Mouse (Mus musculus): ENCODE measurements around the gene Tmem74b. TPM values are rescaled to one million over a fixed set of nuclear protein-coding genes. Genes with fewer than 3 reads are reported as not detected.
A peak's percentile ranks its signal among the peaks of the same experiment; 100 is the strongest.

The Tmem74b gene
- total RNA-seq, 2 experiments from 2014 or later, result not detected

- ATAC-seq (replicated peaks; ENCODE audit: low FRiP score, low TSS enrichment, poor library complexity, severe bottlenecking), result peak; percentile 19
These were observed 37.7 kb downstream of the Tmem74b start for GRCm38 (mm10) chr2:151739505-151739904.

- peak; percentile 56 for ATAC-seq (replicated peaks; ENCODE audit: low FRiP score, low TSS enrichment, poor library complexity, severe bottlenecking)
These were observed 39.1 kb downstream of the Tmem74b start for GRCm38 (mm10) chr2:151740741-151741526.

GRCm38 (mm10) chr2:151742084-151742483 is 40.3 kb downstream of the Tmem74b start:
- no peak for ATAC-seq (replicated peaks; ENCODE audit: low FRiP score, low TSS enrichment, poor library complexity, severe bottlenecking)

GRCm38 (mm10) chr2:151742850-151743679 is 41.3 kb downstream of the Tmem74b start:
- ATAC-seq (replicated peaks; ENCODE audit: low FRiP score, low TSS enrichment, poor library complexity, severe bottlenecking), result peak; percentile 55

GRCm38 (mm10) chr2:151743845-151744244 is 42.0 kb downstream of the Tmem74b start, which contains the start of gene Psmf1:
Gene Psmf1, minus strand, starts transcription at chr2:151744186.
- no peak for ATAC-seq (replicated peaks; ENCODE audit: low FRiP score, low TSS enrichment, poor library complexity, severe bottlenecking)

GRCm38 (mm10) chr2:151747847-151748705 is 46.3 kb downstream of the Tmem74b start:
- ATAC-seq (replicated peaks; ENCODE audit: low FRiP score, low TSS enrichment, poor library complexity, severe bottlenecking), result peak; percentile 78

GRCm38 (mm10) chr2:151751330-151751729 is 49.5 kb downstream of the Tmem74b start:
- ATAC-seq (replicated peaks; ENCODE audit: low FRiP score, low TSS enrichment, poor library complexity, severe bottlenecking), result no peak

GRCm38 (mm10) chr2:151756277-151757061 is 54.7 kb downstream of the Tmem74b start:
- ATAC-seq (replicated peaks; ENCODE audit: low FRiP score, low TSS enrichment, poor library complexity, severe bottlenecking), result no peak

- ATAC-seq (replicated peaks; ENCODE audit: low FRiP score, low TSS enrichment, poor library complexity, severe bottlenecking), result no peak
These were observed 55.6 kb downstream of the Tmem74b start for GRCm38 (mm10) chr2:151757451-151757850.

- no peak for ATAC-seq (replicated peaks; ENCODE audit: low FRiP score, low TSS enrichment, poor library complexity, severe bottlenecking)
These were observed 57.1 kb downstream of the Tmem74b start for GRCm38 (mm10) chr2:151758806-151759353.

Other genes starting within 250 kb of the Tmem74b start
- gene 4921509C19Rik, start 225.9 kb upstream of the Tmem74b start, total RNA-seq (2014; fragmentation: Nextera tagmentation), result not detected in 2 replicates
- gene 4921509C19Rik, start 225.9 kb upstream of the Tmem74b start, total RNA-seq (2017), result not detected in 2 replicates
- gene Nsfl1c, start 207.8 kb upstream of the Tmem74b start, total RNA-seq (2014; fragmentation: Nextera tagmentation), result 92.8 and 115 TPM in 2 replicates
- 149 and 154 TPM in 2 replicates for gene Nsfl1c, start 207.8 kb upstream of the Tmem74b start, total RNA-seq (2017)
- gene Fkbp1a, start 159.5 kb upstream of the Tmem74b start, total RNA-seq (2014; fragmentation: Nextera tagmentation), result 5.5 and 17.9 TPM in 2 replicates
- gene Fkbp1a, start 159.5 kb upstream of the Tmem74b start, total RNA-seq (2017), result 5.7 and 6.8 TPM in 2 replicates
- gene Sdcbp2, start 129.4 kb upstream of the Tmem74b start, total RNA-seq (2014; fragmentation: Nextera tagmentation), result not detected in 2 replicates
- not detected in 2 replicates for gene Sdcbp2, start 129.4 kb upstream of the Tmem74b start, total RNA-seq (2017)
- not detected in 2 replicates for gene Snph, start 69.4 kb upstream of the Tmem74b start, total RNA-seq (2014; fragmentation: Nextera tagmentation)
- gene Snph, start 69.4 kb upstream of the Tmem74b start, total RNA-seq (2017), result not detected in 2 replicates
- gene Rad21l, start 33.5 kb upstream of the Tmem74b start, total RNA-seq (2014; fragmentation: Nextera tagmentation), result not detected in 2 replicates
- gene Rad21l, start 33.5 kb upstream of the Tmem74b start, total RNA-seq (2017), result not detected in 2 replicates
- 72.4 and 109 TPM in 2 replicates for gene Psmf1, start 42.2 kb downstream of the Tmem74b start, total RNA-seq (2014; fragmentation: Nextera tagmentation)
- 11.8 and 30.9 TPM in 2 replicates for gene Psmf1, start 42.2 kb downstream of the Tmem74b start, total RNA-seq (2017)
- not detected in 2 replicates for gene Rspo4, start 140.9 kb downstream of the Tmem74b start, total RNA-seq (2014; fragmentation: Nextera tagmentation)
- not detected in 2 replicates for gene Rspo4, start 140.9 kb downstream of the Tmem74b start, total RNA-seq (2017)
- gene Angpt4, start 209.2 kb downstream of the Tmem74b start, total RNA-seq (2014; fragmentation: Nextera tagmentation), result not detected in 2 replicates
- not detected in 2 replicates for gene Angpt4, start 209.2 kb downstream of the Tmem74b start, total RNA-seq (2017)